Mouse (Mus musculus) CH12.LX (cell line): Measurements from ENCODE around the gene Rhobtb3. TPM values are rescaled to one million over a fixed set of nuclear protein-coding genes. Genes with fewer than 3 reads are reported as not detected.
"Not testable (repeated sequence)": the region's sequence is repeated elsewhere in the genome, so short reads cannot be mapped to it uniquely, and the experiment has no call there.

Experiments
- DNase-seq: peaks from one replicate; pipeline ENCODE4 v3.0.0-alpha.2; 2013; ENCODE audit errors: extremely low read depth
- H3K27ac ChIP-seq: 2 replicates; pipeline ENCODE4 v1.5.1; 2012; ENCODE audit warnings: low read depth, mild to moderate bottlenecking, control low read depth, moderate library complexity; ENCODE audit not compliant: insufficient read depth
- H3K27me3 ChIP-seq: replicated peaks from 2 replicates; pipeline ENCODE3; 2012; ENCODE audit warnings: inconsistent platforms
- H3K36me3 ChIP-seq, 2 experiments: replicated peaks in 1 of 2; 2 replicates each; pipeline versions ENCODE3 to v1.6.1; 2012; ENCODE audit warnings: inconsistent platforms in 1 of 2, low read length in 1 of 2, mild to moderate bottlenecking in 1 of 2, mixed read lengths in 1 of 2, moderate library complexity in 1 of 2; ENCODE audit not compliant: control insufficient read depth in 1 of 2, insufficient read depth in 1 of 2
- H3K4me1 ChIP-seq, 2 experiments: 2 replicates each; pipeline ENCODE4 v1.6.1; 2012; ENCODE audit warnings: inconsistent platforms in 1 of 2, moderate library complexity in 1 of 2; ENCODE audit not compliant: insufficient read depth in 2 of 2, control insufficient read depth in 1 of 2
- H3K4me2 ChIP-seq: 2 replicates; pipeline ENCODE4 v1.6.1; 2012; ENCODE audit warnings: low read depth, mild to moderate bottlenecking, control low read depth; ENCODE audit not compliant: poor library complexity, insufficient read depth, severe bottlenecking
- H3K4me3 ChIP-seq, 3 experiments: fragments of 150-350 bp in 1 of 3; sonication (generic) in 1 of 3; replicated peaks in 1 of 3; 2 replicates each; pipeline versions ENCODE3 to v1.5.1; 2011 to 2012; ENCODE audit warnings: low read depth in 2 of 3, low read length in 2 of 3, mild to moderate bottlenecking in 2 of 3, moderate library complexity in 2 of 3, control low read depth in 1 of 3, improper control_type of control experiment in 1 of 3, inconsistent platforms in 1 of 3, mixed read lengths in 1 of 3; ENCODE audit not compliant: poor library complexity in 1 of 3
- H3K79me2 ChIP-seq: replicated peaks from 2 replicates; pipeline ENCODE4 v1.6.1; 2012; ENCODE audit warnings: mild to moderate bottlenecking, moderate library complexity; ENCODE audit not compliant: control insufficient read depth, poor library complexity, insufficient read depth, severe bottlenecking; ENCODE audit errors: extremely low read depth
- H3K9ac ChIP-seq: 2 replicates; pipeline ENCODE4 v1.6.1; 2012; ENCODE audit warnings: low read depth, mild to moderate bottlenecking, control low read depth, moderate library complexity; ENCODE audit not compliant: insufficient read depth
- H3K9me3 ChIP-seq: replicated peaks from 2 replicates; pipeline ENCODE3; 2012; ENCODE audit warnings: low read length, inconsistent platforms, mixed read lengths
- BHLHE40 ChIP-seq: IDR thresholded peaks from 2 replicates; pipeline ENCODE4 v1.6.1; 2011; ENCODE audit warnings: mild to moderate bottlenecking, low read depth, low read length, improper control_type of control experiment
- CHD1 ChIP-seq: IDR thresholded peaks from 2 replicates; pipeline ENCODE4 v1.6.1; 2012; ENCODE audit warnings: low read depth, low read length, improper control_type of control experiment, inconsistent platforms
- ELF1 ChIP-seq: IDR thresholded peaks from 2 replicates; pipeline ENCODE4 v1.6.1; 2014; ENCODE audit warnings: low read depth, mild to moderate bottlenecking, inconsistent platforms, low read length, improper control_type of control experiment
- EP300 ChIP-seq: IDR thresholded peaks from 2 replicates; pipeline ENCODE4 v1.6.1; 2011; ENCODE audit warnings: low read length, improper control_type of control experiment
- GABPA ChIP-seq: IDR thresholded peaks from 2 replicates; pipeline ENCODE4 v1.6.1; 2012; ENCODE audit warnings: low read depth, low read length, improper control_type of control experiment, inconsistent platforms; ENCODE audit not compliant: insufficient replicate concordance
- HCFC1 ChIP-seq: IDR thresholded peaks from 2 replicates; pipeline ENCODE4 v1.6.1; 2012; ENCODE audit warnings: low read depth, mild to moderate bottlenecking, inconsistent platforms, low read length, improper control_type of control experiment
- JUN ChIP-seq: IDR thresholded peaks from 2 replicates; pipeline ENCODE4 v1.6.1; 2011; ENCODE audit warnings: low read depth, mild to moderate bottlenecking, low read length, improper control_type of control experiment, moderate library complexity; ENCODE audit not compliant: insufficient read depth
- JUND ChIP-seq: conservative IDR thresholded peaks from 2 replicates; pipeline ENCODE4 v1.6.1; 2011; ENCODE audit warnings: low read depth, low read length, improper control_type of control experiment
- MYC ChIP-seq: IDR thresholded peaks from 2 replicates; pipeline ENCODE4 v1.6.1; 2011; ENCODE audit warnings: low read depth, mild to moderate bottlenecking, improper control_type of control experiment, low read length
- NELFE ChIP-seq: IDR thresholded peaks from 2 replicates; pipeline ENCODE4 v1.6.1; 2011; ENCODE audit warnings: low read depth, low read length, improper control_type of control experiment
- PAX5 ChIP-seq: IDR thresholded peaks from 2 replicates; pipeline ENCODE4 v1.6.1; 2012; ENCODE audit warnings: low read length, inconsistent platforms, mixed read lengths
- RCOR1 ChIP-seq: conservative IDR thresholded peaks from 2 replicates; pipeline ENCODE4 v1.6.1; 2012; ENCODE audit warnings: low read depth, mild to moderate bottlenecking, inconsistent platforms, low read length, improper control_type of control experiment
- UBTF ChIP-seq: IDR thresholded peaks from 2 replicates; pipeline ENCODE4 v1.6.1; 2012; ENCODE audit warnings: low read depth, mild to moderate bottlenecking, inconsistent platforms, low read length, improper control_type of control experiment, moderate library complexity
- USF1 ChIP-seq: IDR thresholded peaks from 2 replicates; pipeline ENCODE4 v1.6.1; 2014; ENCODE audit warnings: low read depth, mild to moderate bottlenecking, inconsistent platforms, low read length, improper control_type of control experiment
- ZC3H11A ChIP-seq: IDR thresholded peaks from 2 replicates; pipeline ENCODE4 v1.6.1; 2012; ENCODE audit warnings: low read depth, mild to moderate bottlenecking, inconsistent platforms, low read length, improper control_type of control experiment
- ZMIZ1 ChIP-seq: IDR thresholded peaks from 2 replicates; pipeline ENCODE4 v1.6.1; 2012; ENCODE audit warnings: low read depth, mild to moderate bottlenecking, inconsistent platforms, low read length, improper control_type of control experiment
- ZNF384 ChIP-seq: IDR thresholded peaks from 2 replicates; pipeline ENCODE4 v1.6.1; 2012; ENCODE audit warnings: low read depth, low read length, improper control_type of control experiment, inconsistent platforms
- dilution Hi-C: fragments of 300-500 bp; cut with MboI; formaldehyde crosslinking; loops from 2 replicates; pipeline ENCODE4 v1.14.3; 2020; ENCODE audit warnings: low sequenced_read_pairs; ENCODE audit not compliant: extremely low pct_unique_long_range_greater_than_20kb, extremely low pct_ligation_motif_present
- in situ Hi-C: fragments of 300-500 bp; cut with MboI; formaldehyde crosslinking; loops from 3 replicates; pipeline ENCODE4 v1.14.3; 2019; ENCODE audit warnings: low sequenced_read_pairs, low pct_ligation_motif_present, low pct_unique_long_range_greater_than_20kb, mixed read lengths
- polyA plus RNA-seq: library from polyadenylated mRNA; unstranded; fragments of >175 nt; gene quantifications from 2 replicates; pipeline ENCODE4 v1.2.1, GENCODE M21; 2012; ENCODE audit warnings: low read depth; ENCODE audit not compliant: insufficient read length
- total RNA-seq, 2 experiments: library from RNA; depleted of rRNA; stranded (reverse); fragments of 300-350 nt in 1 of 2; fragments of >200 nt in 1 of 2; gene quantifications; 2 replicates each; pipeline ENCODE4 v1.2.3; 2012 to 2014

Gene Rhobtb3
- total and polyA plus RNA-seq, 3 experiments: 2.0 to 3.6 (median 3.4) TPM

DNA sequence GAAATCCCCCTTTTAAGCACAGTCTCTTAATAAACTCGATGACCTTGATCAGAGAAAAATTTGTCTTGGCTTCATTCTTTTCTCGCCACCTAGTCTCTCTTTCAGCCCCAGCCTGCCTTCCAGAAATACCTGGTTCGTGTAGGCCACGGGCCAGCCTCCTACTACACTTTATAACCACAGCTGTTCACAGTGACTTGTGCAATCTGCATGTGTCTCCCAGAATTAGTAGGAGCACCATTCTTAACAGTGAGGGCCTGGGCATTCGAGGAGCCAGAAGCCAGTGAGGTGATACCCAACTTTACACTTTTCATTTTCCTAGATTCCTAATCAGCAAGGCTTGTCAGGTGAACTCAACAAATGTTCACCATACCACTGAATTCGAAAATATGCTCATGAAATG is 67.1 kb downstream of the Rhobtb3 start:
- H3K4me2 ChIP-seq: no peak overlapping the region
- no peaks in the 10 kb centered on the region for H3K9me3 ChIP-seq
- no peak overlapping the region for H3K4me3 ChIP-seq
- dilution Hi-C loops (no loop called here), in situ Hi-C loops (loop anchor here (25.0 kb wide), 1 partner anchor 1014 kb away; no protein-coding TSS in a partner anchor)
- H3K27me3 ChIP-seq: no peaks in the 10 kb centered on the region
- peaks cover 4 to 49% of the 10 kb centered on the region in 2 experiments for H3K4me1 ChIP-seq
- H3K27ac ChIP-seq: no peak overlapping the region
- TF ChIP-seq ZNF384 (no peak), CHD1 (no peak), ZC3H11A (no peak), JUND (no peak), PAX5 (no peak), EP300 (no peak), HCFC1 (no peak), GABPA (no peak), USF1 (no peak), ZMIZ1 (no peak), RCOR1 (no peak), BHLHE40 (no peak), UBTF (no peak), NELFE (no peak), MYC (no peak), JUN (no peak), ELF1 (no peak)
- no peak for DNase-seq
- no peak overlapping the region for H3K9ac ChIP-seq
- H3K36me3 ChIP-seq: no peaks in the 10 kb centered on the region
- H3K79me2 ChIP-seq: no peaks in the 10 kb centered on the region

DNA sequence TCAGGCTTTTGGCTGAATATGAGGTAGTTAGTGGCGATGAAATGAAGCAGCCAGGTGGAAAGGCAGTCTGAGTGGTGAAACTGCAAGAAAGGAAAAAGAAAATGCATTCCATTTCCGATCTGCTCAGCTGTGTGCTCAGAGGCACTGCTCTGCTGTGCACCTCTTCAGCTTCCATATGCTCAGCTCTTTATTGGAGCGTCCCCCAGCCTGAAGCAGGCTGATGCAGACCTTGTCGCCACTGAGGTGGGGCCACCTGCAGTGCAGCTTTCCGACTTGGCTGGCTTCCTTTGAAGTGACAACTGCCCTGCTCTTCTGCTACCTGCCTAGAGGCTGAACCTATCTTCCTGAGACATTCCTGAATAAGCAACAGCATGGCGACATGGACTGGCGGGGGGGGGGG is 67.5 kb downstream of the Rhobtb3 start:
- H3K4me2 ChIP-seq, H3K27me3 ChIP-seq, H3K36me3 ChIP-seq, H3K4me3 ChIP-seq, dilution Hi-C loops, H3K9me3 ChIP-seq, DNase-seq, H3K79me2 ChIP-seq, H3K27ac ChIP-seq, H3K9ac ChIP-seq: not testable (repeated sequence)
- H3K4me1 ChIP-seq: peaks cover 4 to 49% of the 10 kb centered on the region in 2 experiments
- in situ Hi-C loops: loop anchor here (25.0 kb wide), 1 partner anchor 1014 kb away; no protein-coding TSS in a partner anchor
